Mouse (Mus musculus): ENCODE results near the gene Hist1h1d. TPM values are rescaled to one million over a fixed set of nuclear protein-coding genes. Genes with fewer than 3 reads are reported as not detected.

Hist1h1d gene
- 0.21 and 0.26 TPM in 2 replicates for polyA plus RNA-seq (2016; fragmentation: Nextera tagmentation; extraction: Ambion mirVana)

DNA sequence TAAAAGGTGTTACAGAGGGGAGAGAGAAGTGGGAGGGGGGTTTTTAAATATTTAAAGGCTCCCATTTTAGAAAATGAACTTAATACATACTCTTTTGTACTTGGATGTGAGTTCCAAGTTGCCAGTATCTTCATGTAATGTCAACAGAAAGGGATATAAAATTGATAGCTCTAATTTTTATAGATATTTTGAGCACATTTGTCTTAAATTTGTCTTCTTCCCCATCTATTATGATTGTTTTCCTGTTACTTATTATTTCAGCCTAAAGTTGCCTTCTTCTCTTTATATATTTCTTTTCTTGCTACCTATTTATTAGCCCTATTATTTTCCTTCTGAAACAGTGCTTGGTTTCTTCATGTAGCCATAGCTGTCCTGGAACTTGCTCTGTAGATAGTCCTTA, at the start of gene Hist1h1d:
Hist1h1d (plus strand) TSS at position 301 of the 400 bp plus-strand sequence.
- no peaks in the 10 kb centered on the region for H3K9me3 ChIP-seq (replicated peaks)
- H3K27ac ChIP-seq (ENCODE audit: poor library complexity, severe bottlenecking) = peak within 1 kb of the TSS; percentile 99
- H3K4me2 ChIP-seq = peak within 1 kb of the TSS; percentile 7; the same call in 1 of the 2 replicates
- no peak within 1 kb of the TSS for H3K9ac ChIP-seq
- no peaks in the 10 kb centered on the region for H3K27me3 ChIP-seq (replicated peaks)
- H3K36me3 ChIP-seq = no peaks in the 10 kb centered on the region
- H3K4me1 ChIP-seq (replicated peaks) = peaks cover 9% of the 10 kb centered on the region
- no peak for ATAC-seq (ENCODE audit: insufficient number of reproducible peaks, low FRiP score)
- no peak within 1 kb of the TSS for H3K4me3 ChIP-seq

- H3K27ac ChIP-seq (ENCODE audit: poor library complexity, severe bottlenecking) = no peak overlapping the region
- ATAC-seq (ENCODE audit: insufficient number of reproducible peaks, low FRiP score) = no peak
- WGBS = 1% methylated on average over 9 of the region's 9 CpGs
- peak overlapping the region; percentile 29; the same call in 1 of the 2 replicates for H3K4me2 ChIP-seq
- no peak overlapping the region for H3K4me3 ChIP-seq
- peaks cover 28% of the 10 kb centered on the region for H3K4me1 ChIP-seq (replicated peaks)
- H3K9me3 ChIP-seq (replicated peaks) = no peaks in the 10 kb centered on the region
- H3K9ac ChIP-seq = no peak overlapping the region
- no peaks in the 10 kb centered on the region for H3K27me3 ChIP-seq (replicated peaks)
- H3K36me3 ChIP-seq = no peaks in the 10 kb centered on the region
These were observed 49.3 kb upstream of the Hist1h1d start for GRCm38 (mm10) chr13:23503797-23504196.

DNA sequence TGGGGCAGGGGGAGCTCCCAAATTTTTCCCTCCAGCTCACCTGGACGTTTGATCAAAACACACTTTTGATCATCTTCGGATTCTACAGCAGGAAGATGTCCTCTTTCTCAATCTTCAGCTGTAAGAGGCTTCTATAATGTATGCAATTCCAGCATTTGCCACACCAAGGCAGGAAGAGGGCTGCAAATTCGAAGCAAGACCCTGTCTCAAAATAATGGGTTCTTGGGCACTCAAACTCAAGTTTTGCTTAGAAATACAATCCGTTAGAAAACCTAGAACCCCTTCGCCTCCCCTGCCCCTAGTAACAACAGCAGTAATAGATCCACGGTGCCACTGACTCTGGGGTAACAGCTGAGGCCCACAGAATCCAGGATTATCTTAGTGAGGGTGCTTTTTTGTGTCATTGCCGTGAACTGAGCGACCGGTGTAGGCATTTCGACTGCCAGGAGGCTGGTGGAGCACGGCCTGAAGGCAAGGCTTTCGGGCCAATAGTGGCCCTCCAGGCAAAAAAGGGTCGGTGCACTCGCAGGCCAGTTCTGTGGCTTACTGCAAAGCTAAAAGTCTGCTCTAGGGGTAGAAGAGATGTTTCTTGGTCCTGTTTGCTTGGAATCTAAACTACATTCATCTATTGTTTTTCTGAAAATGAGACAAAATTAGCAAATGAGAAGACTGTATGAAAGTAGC, 47.3 kb upstream of the Hist1h1d start:
- H3K4me3 ChIP-seq = peak overlapping the region; percentile 50
- ATAC-seq (ENCODE audit: insufficient number of reproducible peaks, low FRiP score) = no peak
- WGBS = 5% methylated on average over 14 of the region's 14 CpGs
- peak overlapping the region; percentile 51; the same call in 1 of the 2 replicates for H3K27ac ChIP-seq (ENCODE audit: poor library complexity, severe bottlenecking)
- no peaks in the 10 kb centered on the region for H3K27me3 ChIP-seq (replicated peaks)
- peaks cover 37% of the 10 kb centered on the region for H3K4me1 ChIP-seq (replicated peaks)
- peak overlapping the region; percentile 79 for H3K4me2 ChIP-seq
- no peaks in the 10 kb centered on the region for H3K36me3 ChIP-seq
- H3K9me3 ChIP-seq (replicated peaks) = no peaks in the 10 kb centered on the region
- peak overlapping the region; percentile 71 for H3K9ac ChIP-seq

GRCm38 (mm10) chr13:23506351-23506750, 46.7 kb upstream of the Hist1h1d start:
- Histone ChIP-seq H3K36me3 (no peaks in the 10 kb centered on the region), H3K4me3 (peak overlapping the region; percentile 50), H3K9ac (peak overlapping the region; percentile 71; the same call in 1 of the 2 replicates), H3K9me3 (replicated peaks) (no peaks in the 10 kb centered on the region), H3K4me2 (peak overlapping the region; percentile 79), H3K27ac (ENCODE audit: poor library complexity, severe bottlenecking) (no peak overlapping the region), H3K4me1 (replicated peaks) (peaks cover 38% of the 10 kb centered on the region), H3K27me3 (replicated peaks) (no peaks in the 10 kb centered on the region)
- WGBS = 5% methylated on average over 13 of the region's 13 CpGs
- ATAC-seq (ENCODE audit: insufficient number of reproducible peaks, low FRiP score) = peak; percentile 58; the same call in 1 of the 2 replicates

- 15% methylated on average over 14 of the region's 14 CpGs for WGBS
These were observed 46.1 kb upstream of the Hist1h1d start for GRCm38 (mm10) chr13:23506819-23507515.

DNA sequence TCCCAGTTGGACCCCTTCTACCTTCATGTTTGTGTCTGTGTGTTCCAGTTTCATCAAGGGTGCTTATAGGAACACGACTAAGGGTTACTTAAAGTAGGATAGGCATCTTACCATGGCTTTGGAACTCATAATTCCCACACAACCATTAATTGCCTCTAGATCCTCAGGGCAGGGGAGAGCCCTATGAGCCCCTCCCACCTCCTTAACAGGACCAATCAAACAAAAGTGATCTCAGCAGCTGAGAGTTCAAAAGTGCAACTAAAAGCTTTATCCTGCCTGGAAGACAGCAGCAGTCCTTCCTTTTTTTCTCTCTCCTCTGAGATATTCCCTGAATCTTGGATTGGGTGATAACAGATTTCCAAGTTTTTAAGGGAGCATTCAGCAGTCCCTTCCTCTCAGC, 42.9 kb upstream of the Hist1h1d start:
- H3K4me1 ChIP-seq (replicated peaks) = peaks cover 29% of the 10 kb centered on the region
- no peak overlapping the region for H3K4me2 ChIP-seq
- H3K9me3 ChIP-seq (replicated peaks) = no peaks in the 10 kb centered on the region
- 39% methylated on average over 1 of the region's 1 CpGs for WGBS
- no peak overlapping the region for H3K9ac ChIP-seq
- no peak overlapping the region for H3K27ac ChIP-seq (ENCODE audit: poor library complexity, severe bottlenecking)
- ATAC-seq (ENCODE audit: insufficient number of reproducible peaks, low FRiP score) = no peak
- H3K36me3 ChIP-seq = no peaks in the 10 kb centered on the region
- H3K4me3 ChIP-seq = no peak overlapping the region
- no peaks in the 10 kb centered on the region for H3K27me3 ChIP-seq (replicated peaks)

More at GRCm38 (mm10) chr13:23506819-23507515, 46.1 kb upstream of the Hist1h1d start:
- H3K36me3 ChIP-seq = no peaks in the 10 kb centered on the region
- peak overlapping the region; percentile 50 for H3K4me3 ChIP-seq
- peaks cover 37% of the 10 kb centered on the region for H3K4me1 ChIP-seq (replicated peaks)
- no peaks in the 10 kb centered on the region for H3K9me3 ChIP-seq (replicated peaks)
- no peak overlapping the region for H3K27ac ChIP-seq (ENCODE audit: poor library complexity, severe bottlenecking)
- no peak overlapping the region for H3K9ac ChIP-seq
- no peaks in the 10 kb centered on the region for H3K27me3 ChIP-seq (replicated peaks)
- peak overlapping the region; percentile 79 for H3K4me2 ChIP-seq
- ATAC-seq (ENCODE audit: insufficient number of reproducible peaks, low FRiP score) = no peak

DNA sequence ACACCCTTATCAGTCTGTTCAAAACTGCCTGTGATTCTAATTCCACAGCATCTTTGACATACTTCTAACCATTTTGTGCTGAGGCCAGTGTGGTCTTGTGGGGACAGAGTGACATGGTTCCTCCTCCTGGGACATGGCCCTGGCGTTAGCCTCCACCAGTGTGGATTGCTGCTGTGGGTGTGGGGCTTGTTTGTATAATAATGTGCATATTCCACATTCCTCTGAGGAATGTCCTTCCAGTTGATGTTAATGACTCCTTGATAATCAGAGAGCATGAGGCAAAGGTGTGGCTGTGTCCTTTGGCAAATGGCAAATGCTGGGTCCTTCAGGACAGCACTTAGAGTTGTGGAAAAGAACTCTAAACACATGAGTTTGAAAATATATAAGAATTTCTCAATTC, 39.5 kb upstream of the Hist1h1d start:
- Histone ChIP-seq H3K4me2 (no peak overlapping the region), H3K36me3 (no peaks in the 10 kb centered on the region), H3K27ac (ENCODE audit: poor library complexity, severe bottlenecking) (no peak overlapping the region), H3K9me3 (replicated peaks) (no peaks in the 10 kb centered on the region), H3K4me3 (no peak overlapping the region), H3K9ac (no peak overlapping the region), H3K27me3 (replicated peaks) (no peaks in the 10 kb centered on the region), H3K4me1 (replicated peaks) (peaks cover 15% of the 10 kb centered on the region)
- ATAC-seq (ENCODE audit: insufficient number of reproducible peaks, low FRiP score) = no peak
- WGBS = 95% methylated on average over 1 of the region's 1 CpGs

- Histone ChIP-seq H3K4me1 (replicated peaks) (peaks cover 14% of the 10 kb centered on the region), H3K4me2 (no peak overlapping the region), H3K36me3 (no peaks in the 10 kb centered on the region), H3K4me3 (no peak overlapping the region), H3K9me3 (replicated peaks) (no peaks in the 10 kb centered on the region), H3K9ac (no peak overlapping the region), H3K27ac (ENCODE audit: poor library complexity, severe bottlenecking) (no peak overlapping the region), H3K27me3 (replicated peaks) (no peaks in the 10 kb centered on the region)
- ATAC-seq (ENCODE audit: insufficient number of reproducible peaks, low FRiP score) = no peak
- WGBS = 76% methylated on average over 5 of the region's 5 CpGs
These were observed 37.8 kb upstream of the Hist1h1d start for GRCm38 (mm10) chr13:23515281-23515680.

- no peak overlapping the region for H3K27ac ChIP-seq (ENCODE audit: poor library complexity, severe bottlenecking)
- H3K36me3 ChIP-seq = no peaks in the 10 kb centered on the region
- H3K4me1 ChIP-seq (replicated peaks) = 0 out of 2 replicates have a peak, but pooled peaks cover 8% of the 10 kb centered on the region
- peak overlapping the region; percentile 64 for H3K4me2 ChIP-seq
- no peak for ATAC-seq (ENCODE audit: insufficient number of reproducible peaks, low FRiP score)
- 48% methylated on average over 15 of the region's 15 CpGs for WGBS
- H3K9me3 ChIP-seq (replicated peaks) = no peaks in the 10 kb centered on the region
- H3K27me3 ChIP-seq (replicated peaks) = no peaks in the 10 kb centered on the region
- peak overlapping the region; percentile 43; the same call in 1 of the 2 replicates for H3K9ac ChIP-seq
- peak overlapping the region; percentile 40 for H3K4me3 ChIP-seq
These were observed 37.0 kb upstream of the Hist1h1d start for GRCm38 (mm10) chr13:23515826-23516620.

DNA sequence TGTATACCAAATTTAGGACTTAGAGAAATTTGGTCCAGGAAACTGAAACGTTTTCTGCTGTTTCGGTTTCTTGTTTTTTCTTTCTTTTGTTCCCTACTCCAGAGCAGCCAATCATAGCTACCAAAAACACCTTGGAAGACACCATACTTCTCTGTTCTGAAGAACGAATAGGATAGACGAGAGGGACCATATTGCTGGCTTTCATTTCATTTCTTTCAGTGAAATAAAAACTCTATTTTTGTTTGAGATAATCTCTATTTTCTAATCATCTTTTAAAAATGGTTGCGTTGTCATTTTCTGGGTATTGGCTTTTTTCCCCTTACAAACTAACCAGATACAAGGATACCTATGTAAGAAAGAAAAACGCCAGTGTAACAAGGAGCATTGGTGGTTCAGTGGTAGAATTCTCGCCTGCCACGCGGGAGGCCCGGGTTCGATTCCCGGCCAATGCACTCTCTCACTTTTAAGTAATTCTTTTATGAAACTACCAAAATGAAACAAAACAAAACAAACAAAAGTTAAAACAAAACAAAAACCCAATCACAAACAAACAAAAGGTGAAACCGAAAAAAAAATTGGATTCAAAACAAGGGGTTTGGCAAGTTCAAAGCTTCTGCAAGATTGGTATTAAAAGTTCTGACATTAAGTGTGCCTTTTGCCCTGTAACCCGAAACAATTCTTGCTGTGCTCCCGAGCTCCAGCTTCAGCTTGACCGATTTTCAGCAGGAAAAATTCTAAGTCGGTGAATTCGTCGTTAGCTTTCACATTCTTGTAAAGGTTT, 36.0 kb upstream of the Hist1h1d start:
- no peak overlapping the region for H3K9ac ChIP-seq

More for the DNA sequence above, 36.0 kb upstream of the Hist1h1d start:
- WGBS = under 1% methylated on average over 19 of the region's 19 CpGs
- peak overlapping the region; percentile 59 for H3K4me3 ChIP-seq
- 0 out of 2 replicates have a peak, but pooled peaks cover 8% of the 10 kb centered on the region for H3K4me1 ChIP-seq (replicated peaks)
- H3K27ac ChIP-seq (ENCODE audit: poor library complexity, severe bottlenecking) = peak overlapping the region; percentile 70
- H3K9me3 ChIP-seq (replicated peaks) = no peaks in the 10 kb centered on the region
- H3K27me3 ChIP-seq (replicated peaks) = no peaks in the 10 kb centered on the region
- peak; percentile 60 for ATAC-seq (ENCODE audit: insufficient number of reproducible peaks, low FRiP score)
- peak overlapping the region; percentile 80 for H3K4me2 ChIP-seq
- H3K36me3 ChIP-seq = no peaks in the 10 kb centered on the region
